Mouse (Mus musculus) layer of hippocampus, adult 2 months (tissue): ENCODE results near the gene Rps25. TPM values are rescaled to one million over a fixed set of nuclear protein-coding genes. Genes with fewer than 3 reads are reported as not detected.
"Not testable (repeated sequence)": the region's sequence is repeated elsewhere in the genome, so short reads cannot be mapped to it uniquely, and the experiment has no call there.

Source experiments
- DNase-seq, 2 experiments: peaks; one replicate each; pipeline ENCODE4 v3.0.0; 2022; ENCODE audit warnings: low spot score in 2 of 2
- H3K27ac ChIP-seq: fragments of 200-600 bp; 2 replicates; pipeline ENCODE4 v1.8.1; 2022
- H3K4me3 ChIP-seq: fragments of 200-600 bp; 2 replicates; pipeline ENCODE4 v1.8.1; 2022; ENCODE audit warnings: mild to moderate bottlenecking
- CTCF ChIP-seq: fragments of 200-600 bp; conservative IDR thresholded peaks from 2 replicates; pipeline ENCODE4 v1.8.1; 2022; ENCODE audit warnings: antibody characterized with exemption, mild to moderate bottlenecking, moderate library complexity
- total RNA-seq, 2 experiments: library from RNA; stranded (reverse); gene quantifications; 2 replicates each; pipeline ENCODE4 v1.2.3; 2021

Gene Rps25
- total RNA-seq, 2 experiments from 2014 or later, result 710 to 726 TPM

DNA sequence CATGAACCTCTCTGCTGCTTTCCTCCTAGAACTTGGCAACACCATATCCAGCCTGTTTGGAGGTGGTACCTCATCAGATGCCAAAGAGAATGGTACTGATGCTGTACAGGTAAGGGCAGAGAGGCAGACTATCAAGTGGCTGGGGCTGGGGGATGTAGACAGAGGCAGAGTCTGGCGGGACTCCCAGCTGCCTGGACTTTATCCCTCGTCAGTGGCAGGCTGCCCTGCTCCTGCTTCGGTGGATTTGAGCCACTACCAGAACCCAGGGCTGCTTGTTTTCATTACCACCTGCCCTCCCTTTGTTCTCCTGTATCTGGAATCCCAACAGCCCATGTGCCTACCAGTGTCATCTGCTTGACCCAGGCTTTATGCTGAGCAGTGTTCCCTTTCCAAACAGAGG, 19.7 kb upstream of the Rps25 start:
- Histone ChIP-seq H3K4me3 (no peak overlapping the region), H3K27ac (no peak overlapping the region)
- DNase-seq, result no peak
- TF ChIP-seq CTCF, result no peak

GRCm38 (mm10) chr9:44389273-44389672, 17.7 kb upstream of the Rps25 start:
- Histone ChIP-seq H3K4me3 (no peak overlapping the region), H3K27ac (no peak overlapping the region)
- TF ChIP-seq CTCF, result peak; percentile 87
- peak in 1 of 2 experiments; percentile 44 for DNase-seq

DNA sequence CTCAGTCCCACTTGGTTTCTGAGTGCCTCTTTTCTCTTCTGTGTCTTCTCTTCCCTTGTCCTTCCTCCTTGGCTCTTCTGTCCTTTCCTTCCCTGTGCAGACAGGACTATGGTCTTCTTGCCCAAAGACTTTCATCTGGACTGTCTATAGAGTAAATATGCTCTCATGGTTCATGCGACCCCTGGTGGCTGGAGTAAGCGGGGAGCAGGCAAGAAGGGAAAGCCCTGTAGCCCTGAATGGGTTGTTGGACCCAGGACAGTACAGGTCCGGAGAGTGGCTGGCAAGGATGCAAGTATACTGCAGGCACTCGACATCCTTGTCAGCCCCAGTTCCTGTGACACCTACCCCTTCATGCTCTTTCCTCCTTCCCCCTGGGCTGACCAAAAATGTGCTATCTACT, 15.5 kb upstream of the Rps25 start:
- Histone ChIP-seq H3K27ac (no peak overlapping the region), H3K4me3 (no peak overlapping the region)
- peak in 1 of 2 experiments; percentile 76 for DNase-seq
- peak; percentile 90 for TF ChIP-seq CTCF

- peak; percentile 82 to 93 for DNase-seq
- TF ChIP-seq CTCF, result peak; percentile 35
- H3K27ac ChIP-seq, result peak within 1 kb of the TSS; percentile 95
Observed at GRCm38 (mm10) chr9:44396684-44397411, 10.1 kb upstream of the Rps25 start, which contains the start of gene Slc37a4. Slc37a4 (plus strand) TSS chr9:44396852.

DNA sequence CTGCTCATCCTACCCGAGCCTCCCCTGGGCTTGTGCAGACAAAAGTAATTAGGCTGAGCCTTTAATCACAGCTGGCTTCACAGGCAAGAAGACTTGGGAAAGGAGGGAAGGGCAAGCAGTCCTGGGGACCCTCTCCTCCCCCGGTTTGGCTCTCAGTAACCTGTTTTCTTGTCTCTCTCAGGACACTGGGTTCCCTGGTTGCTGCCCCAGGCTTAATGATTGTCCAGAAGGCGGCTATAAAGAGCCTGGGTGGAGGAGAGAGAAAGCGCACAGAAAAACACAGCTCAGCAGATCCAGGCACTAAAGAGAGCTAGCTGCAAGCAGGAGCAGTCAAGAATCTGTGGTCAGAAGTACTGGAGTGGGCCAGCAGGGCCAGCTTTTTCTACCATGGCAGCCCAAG, 8.9 kb upstream of the Rps25 start:
- DNase-seq, result no peak
- TF ChIP-seq CTCF, result peak; percentile 37; the same call in 1 of the 2 replicates
- peak overlapping the region; percentile 69 for H3K4me3 ChIP-seq
- peak overlapping the region; percentile 95 for H3K27ac ChIP-seq

More at GRCm38 (mm10) chr9:44396684-44397411, 10.1 kb upstream of the Rps25 start, which contains the start of gene Slc37a4:
- H3K4me3 ChIP-seq, result peak within 1 kb of the TSS; percentile 69

GRCm38 (mm10) chr9:44398551-44398950, 8.4 kb upstream of the Rps25 start:
- Histone ChIP-seq H3K4me3 (peak overlapping the region; percentile 69), H3K27ac (peak overlapping the region; percentile 95)
- no peak for TF ChIP-seq CTCF
- no peak for DNase-seq

DNA sequence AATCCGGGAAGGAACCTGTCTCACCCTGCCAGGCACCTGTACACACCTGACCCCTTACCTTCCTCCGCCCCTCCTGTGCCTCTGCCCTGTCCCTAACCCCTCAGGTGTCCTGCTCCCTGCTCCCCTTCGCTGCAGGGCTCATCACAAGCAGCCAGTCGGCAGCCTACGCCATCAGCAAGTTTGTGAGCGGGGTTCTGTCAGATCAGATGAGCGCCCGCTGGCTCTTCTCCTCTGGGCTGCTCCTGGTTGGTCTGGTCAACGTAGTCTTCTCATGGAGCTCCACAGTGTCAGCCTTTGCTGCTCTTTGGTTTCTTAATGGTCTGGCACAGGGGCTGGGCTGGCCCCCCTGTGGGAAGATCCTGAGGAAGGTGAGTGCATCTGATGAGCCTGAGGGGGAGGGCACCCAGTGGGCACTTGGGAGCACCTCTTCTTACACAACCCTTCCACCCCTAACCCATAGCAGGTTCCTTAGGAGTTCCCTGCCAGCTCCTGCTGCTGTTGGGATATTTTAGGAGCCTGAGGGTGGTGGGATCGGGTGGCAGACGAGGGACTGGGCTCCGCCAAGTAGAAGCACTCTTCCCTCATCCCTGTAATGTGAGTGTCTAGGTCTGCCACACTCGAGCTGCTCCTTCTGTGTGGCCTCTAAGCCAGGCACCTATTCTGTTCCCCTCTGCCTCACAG, 7.7 kb upstream of the Rps25 start:
- DNase-seq, result no peak
- no peak overlapping the region for H3K4me3 ChIP-seq
- peak overlapping the region; percentile 95; the same call in 1 of the 2 replicates for H3K27ac ChIP-seq
- no peak for TF ChIP-seq CTCF

DNA sequence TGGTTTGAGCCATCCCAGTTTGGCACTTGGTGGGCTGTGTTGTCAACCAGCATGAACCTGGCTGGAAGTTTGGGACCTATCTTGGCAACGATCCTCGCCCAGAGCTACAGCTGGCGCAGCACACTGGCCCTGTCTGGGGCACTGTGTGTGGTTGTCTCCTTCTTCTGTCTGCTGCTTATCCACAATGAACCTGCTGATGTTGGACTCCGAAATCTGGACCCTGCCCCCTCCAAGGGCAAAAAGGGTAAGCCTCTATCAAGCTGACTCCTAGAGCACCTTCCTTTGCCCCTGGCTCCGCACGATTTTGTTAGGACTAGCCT, 7.2 kb upstream of the Rps25 start:
- TF ChIP-seq CTCF, result no peak
- Histone ChIP-seq H3K27ac (no peak overlapping the region), H3K4me3 (no peak overlapping the region)
- DNase-seq, result no peak

DNA sequence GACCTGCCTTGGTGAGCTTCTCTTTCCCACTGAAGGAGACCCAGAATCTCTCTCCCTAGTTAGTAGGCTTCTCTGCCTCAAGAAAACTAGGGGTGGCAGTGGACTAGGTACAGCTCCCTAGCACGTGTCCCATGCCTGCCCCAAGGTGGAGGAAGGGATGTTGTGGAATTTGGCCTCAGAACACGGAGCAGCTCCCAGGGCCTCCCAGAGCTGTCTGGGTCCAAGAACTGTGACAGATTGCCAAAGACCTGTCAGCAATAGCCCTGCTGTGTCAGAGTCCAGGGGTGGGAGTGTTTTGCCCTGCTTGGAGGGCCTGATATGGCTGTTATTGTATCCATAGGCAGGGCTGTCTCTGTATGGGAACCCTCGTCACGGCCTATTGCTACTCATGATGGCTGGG, 5.9 kb upstream of the Rps25 start:
- DNase-seq, result no peak
- H3K27ac ChIP-seq, result no peak overlapping the region
- no peak for TF ChIP-seq CTCF
- H3K4me3 ChIP-seq, result no peak overlapping the region

GRCm38 (mm10) chr9:44405011-44405410, 1.9 kb upstream of the Rps25 start:
- H3K4me3 ChIP-seq, result no peak overlapping the region
- H3K27ac ChIP-seq, result no peak overlapping the region
- TF ChIP-seq CTCF, result no peak

DNA sequence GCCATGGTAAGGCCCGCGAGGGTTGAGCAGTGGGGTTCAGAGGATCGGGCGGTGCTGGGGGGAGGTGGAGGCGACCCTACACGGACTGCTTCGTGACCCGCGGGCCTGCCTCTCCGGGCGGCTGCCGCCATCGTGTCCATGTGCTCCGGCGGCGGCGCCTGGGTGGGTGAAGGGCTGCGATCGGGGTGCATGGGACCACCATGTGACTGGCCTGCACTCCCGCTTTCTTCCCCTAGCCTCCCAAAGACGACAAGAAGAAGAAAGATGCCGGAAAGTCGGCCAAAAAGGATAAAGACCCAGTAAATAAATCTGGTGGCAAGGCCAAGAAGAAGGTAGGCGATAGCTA, 786 bp downstream of the Rps25 start:
- TF ChIP-seq CTCF, result no peak
- Histone ChIP-seq H3K27ac (peak overlapping the region; percentile 92), H3K4me3 (peak overlapping the region; percentile 85)
- DNase-seq, result no peak

More at GRCm38 (mm10) chr9:44405011-44405410, 1.9 kb upstream of the Rps25 start:
- no peak for DNase-seq

DNA sequence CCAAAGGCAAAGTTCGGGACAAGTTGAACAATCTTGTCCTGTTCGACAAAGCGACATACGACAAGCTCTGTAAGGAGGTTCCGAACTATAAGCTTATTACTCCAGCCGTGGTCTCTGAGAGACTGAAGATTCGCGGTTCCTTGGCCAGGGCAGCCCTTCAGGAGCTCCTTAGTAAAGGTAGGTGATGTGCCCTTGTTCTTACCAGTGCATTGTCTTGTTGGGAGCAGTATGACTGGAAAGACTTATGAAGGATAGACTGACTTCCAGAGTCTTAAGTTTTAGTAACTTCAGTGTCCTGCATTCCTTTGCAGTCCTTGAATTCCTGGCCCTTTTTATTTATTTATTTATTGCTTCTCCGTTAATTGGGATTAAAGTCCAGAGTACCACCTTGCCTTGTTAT, 1.8 kb downstream of the Rps25 start:
- not testable (repeated sequence) for H3K27ac ChIP-seq, DNase-seq
- H3K4me3 ChIP-seq, result peak overlapping the region; percentile 85

DNA sequence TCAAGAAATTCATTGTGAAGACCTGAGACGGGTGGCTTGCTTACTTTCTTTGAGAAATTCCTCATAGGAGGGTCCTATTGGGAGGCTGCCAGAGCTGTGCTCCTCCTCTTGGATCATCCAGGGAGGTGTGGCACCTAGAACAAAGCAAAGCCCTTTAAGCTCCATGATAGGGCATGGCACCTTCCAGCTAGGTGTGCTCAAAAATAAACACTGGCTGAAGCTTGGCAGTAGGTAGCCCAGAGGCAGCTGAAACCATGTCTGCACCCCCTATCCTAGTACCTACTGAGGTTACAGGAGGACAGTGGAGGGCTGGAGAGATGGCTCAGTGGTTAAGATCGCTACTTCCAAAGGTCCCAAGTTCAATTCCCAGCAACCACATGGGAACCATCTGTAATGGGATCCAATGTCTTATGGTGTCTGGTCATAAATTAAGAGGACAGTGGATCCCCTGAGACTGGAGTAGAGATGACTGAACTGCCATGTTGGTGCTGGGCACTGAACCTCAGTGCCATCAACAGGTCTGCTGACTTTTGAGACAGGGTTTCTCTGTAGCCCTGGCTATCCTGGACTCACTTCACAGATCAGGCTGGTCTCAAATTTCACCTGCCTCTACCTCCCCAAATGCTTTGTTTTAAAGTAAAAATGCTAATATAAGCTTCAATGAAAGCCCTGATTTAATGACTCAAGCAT, 3.9 kb downstream of the Rps25 start:
- H3K4me3 ChIP-seq, result no peak overlapping the region
- no peak overlapping the region for H3K27ac ChIP-seq
- DNase-seq, result no peak
- no peak for TF ChIP-seq CTCF
